Mouse (Mus musculus) heart, postnatal 36 days (tissue): Measurements from ENCODE around the gene Nfkbib. TPM values are rescaled to one million over a fixed set of nuclear protein-coding genes. Genes with fewer than 3 reads are reported as not detected.

Experiments
- DNase-seq, 2 experiments: peaks; one replicate each; pipeline ENCODE4 v3.0.0; 2021 to 2022
- intact Hi-C: fragments of 180-260 bp; cut with DNase I; formaldehyde crosslinking; loops from one replicate; pipeline ENCODE4 v1.15.1; 2025
- total RNA-seq, 2 experiments: library from RNA; stranded (reverse); gene quantifications; 2 replicates each; pipeline ENCODE4 v1.2.3; 2021

Gene Nfkbib
- total RNA-seq, 2 experiments from 2014 or later, result 25.4 to 27.0 TPM

DNA sequence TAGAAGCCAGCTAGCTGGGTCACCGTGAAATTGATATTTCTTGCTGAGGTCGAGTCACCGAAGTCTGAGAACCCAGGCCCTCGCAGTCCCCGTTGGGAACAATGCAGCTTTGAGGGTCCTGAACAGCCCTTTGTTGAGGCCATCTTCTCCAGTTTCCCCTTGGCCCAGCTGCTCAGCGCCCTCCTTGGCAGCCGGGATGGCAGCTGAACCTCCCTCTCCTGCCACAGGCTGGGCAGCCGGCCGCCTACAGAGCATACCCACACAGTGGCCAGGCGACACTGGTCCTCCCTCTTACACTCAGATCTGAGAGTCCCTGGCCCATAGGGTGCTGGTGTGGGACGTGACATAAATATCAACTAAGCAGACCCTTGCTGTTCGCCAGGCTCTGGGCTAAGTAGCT is 6.9 kb upstream of the Nfkbib start:
- no peak for DNase-seq
- intact Hi-C loops, result no loop called here

DNA sequence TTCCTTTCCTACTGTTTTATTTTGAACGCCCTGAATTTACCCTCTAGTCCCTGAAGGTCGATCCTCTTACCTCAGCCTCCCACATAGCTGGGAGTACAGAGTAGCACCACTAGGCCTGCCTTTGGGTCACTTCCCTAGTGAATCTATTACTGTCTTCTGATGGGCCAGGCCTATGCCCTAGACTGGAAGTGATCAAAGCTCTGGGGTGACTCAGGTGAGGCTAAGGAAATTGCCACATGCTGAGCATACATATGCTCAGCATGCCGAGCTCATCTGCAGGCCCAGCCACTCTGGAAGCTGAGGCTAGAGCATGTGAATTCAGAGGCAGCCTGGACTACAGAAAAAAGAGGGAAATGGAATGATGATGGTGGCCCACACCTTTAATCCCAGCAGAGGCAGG is 5.9 kb upstream of the Nfkbib start:
- intact Hi-C loops, result no loop called here
- no peak for DNase-seq

DNA sequence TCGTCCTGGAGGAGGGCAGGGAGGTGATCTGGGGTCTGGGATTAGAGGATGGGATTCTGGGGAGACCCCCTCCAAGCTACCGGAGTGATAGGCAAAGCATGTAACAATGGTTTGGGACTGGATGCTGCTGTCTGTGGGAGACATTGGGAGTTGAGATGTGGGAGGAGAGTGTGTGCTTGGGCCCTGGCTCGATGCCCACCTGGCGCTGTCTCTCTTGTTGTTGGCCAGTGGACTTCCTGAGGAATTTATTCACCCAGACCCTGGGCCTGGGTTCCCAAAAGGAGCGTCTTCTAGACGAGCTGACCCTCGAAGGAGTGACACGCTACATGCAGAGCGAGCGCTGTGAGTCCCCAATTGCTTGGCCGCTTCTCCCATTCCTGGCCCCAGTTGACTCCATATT is 4.6 kb upstream of the Nfkbib start:
- intact Hi-C loops, result no loop called here
- peak in 1 of 2 experiments; percentile 44 for DNase-seq

DNA sequence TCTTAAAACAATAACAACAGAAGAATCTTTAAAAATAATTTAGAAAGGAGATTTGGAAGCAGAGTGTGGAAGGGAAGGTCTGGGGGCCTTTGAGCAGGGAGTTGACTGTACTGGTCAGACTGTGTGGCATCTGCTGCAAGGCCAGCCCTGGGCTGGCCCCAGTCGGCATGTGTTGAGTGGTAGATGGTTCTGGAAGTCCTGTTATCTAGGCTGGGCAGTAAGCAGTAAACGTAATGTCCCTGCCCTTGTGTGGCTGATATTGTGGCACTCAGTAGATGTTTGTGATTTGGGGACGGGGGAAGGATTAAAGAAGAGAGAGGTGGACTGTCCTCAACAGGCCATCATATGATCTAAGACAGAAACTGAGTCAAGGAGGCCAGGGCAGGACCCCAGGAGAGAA is 3.0 kb upstream of the Nfkbib start:
- intact Hi-C loops, result no loop called here
- no peak for DNase-seq

DNA sequence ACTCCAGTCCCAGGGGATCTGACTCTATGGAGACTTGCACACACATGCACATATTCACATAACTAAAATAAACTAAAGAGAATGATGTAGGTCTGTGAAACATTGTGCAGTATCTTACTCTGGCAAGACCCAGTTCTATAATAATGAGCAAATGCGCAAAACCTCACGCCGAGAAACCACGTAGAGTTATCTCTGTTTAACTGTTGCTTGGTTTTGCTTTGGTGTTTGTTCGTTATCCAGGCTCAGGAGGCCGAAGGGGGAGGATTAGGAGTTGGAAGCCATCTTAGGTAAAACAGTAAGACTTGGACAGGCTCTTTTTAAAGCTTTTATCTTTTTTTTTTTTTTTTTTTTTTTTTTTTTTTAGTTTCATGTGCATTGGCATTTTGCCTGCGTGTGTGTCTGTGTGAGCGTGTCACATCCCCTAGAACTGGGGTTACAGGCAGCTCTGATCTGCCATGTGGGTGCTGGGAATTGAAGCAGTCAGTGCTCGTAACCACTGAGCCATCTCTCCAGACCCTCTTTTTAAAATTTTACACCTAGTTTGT is 2.2 kb upstream of the Nfkbib start:
- DNase-seq, result no peak
- intact Hi-C loops, result loop anchor here (10.0 kb wide), 2 partner anchors 405 to 465 kb away; partner anchors contain the start of genes Ggn, Kcnk6, Spred3 and Yif1b

DNA sequence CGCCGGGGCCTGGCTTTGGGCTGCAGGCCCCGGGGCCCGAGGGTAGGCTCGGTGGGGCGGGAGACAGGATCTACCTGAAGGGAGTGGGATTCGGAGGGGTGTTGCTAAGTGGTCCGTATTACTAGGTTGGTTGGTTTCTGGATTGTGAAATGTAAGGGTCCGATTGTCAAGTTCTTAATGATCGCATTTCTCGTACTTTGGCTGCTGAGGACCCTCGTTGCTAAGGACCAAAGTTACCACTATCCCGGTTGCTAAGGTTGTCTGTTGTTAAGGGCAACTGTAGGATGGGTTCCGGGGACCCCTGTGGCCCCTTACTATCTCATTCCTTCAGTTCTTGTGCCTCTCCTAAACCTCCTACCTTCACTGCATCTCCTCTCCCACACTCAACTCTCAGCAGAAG is 402 bp downstream of the Nfkbib start:
- intact Hi-C loops, result loop anchor here (10.0 kb wide), 2 partner anchors 408 to 468 kb away; partner anchors contain the start of genes Ggn, Kcnk6, Spred3 and Yif1b
- DNase-seq, result no peak

DNA sequence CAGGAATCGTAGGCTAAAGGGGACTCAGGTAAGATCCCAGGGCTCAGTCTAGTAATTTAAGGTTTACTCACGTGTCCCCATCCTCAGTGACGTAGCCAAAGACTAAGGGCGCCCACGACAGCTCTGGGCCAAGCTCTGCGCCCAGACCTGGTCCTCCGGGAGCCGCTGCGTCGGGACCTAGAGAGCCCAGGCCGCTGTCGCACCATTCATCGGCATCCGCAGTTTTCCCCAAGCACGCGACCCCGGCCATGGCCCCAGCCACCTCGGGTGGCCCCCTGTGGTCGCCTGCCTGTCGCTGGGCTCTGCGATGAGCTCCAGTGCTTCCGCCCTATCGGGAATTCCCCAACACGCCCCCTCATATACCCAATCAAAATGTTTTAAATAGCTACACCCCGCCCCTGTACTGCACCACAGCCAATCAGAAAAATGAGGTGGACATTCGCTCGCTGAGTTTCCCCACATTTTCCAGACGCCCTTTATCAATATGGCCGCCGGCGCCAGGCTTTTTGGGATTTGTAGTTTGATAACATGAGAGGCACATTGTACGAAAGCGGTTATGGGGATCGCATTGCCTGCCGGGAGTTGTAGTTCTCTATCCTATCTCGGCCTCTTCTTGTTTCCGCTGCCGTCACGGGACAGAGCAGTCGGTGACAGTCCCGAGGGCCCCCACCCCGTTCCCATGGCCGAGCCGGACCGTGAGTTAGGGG is 986 bp downstream of the Nfkbib start, which contains the start of gene Sirt2:
Gene Sirt2, plus strand, starts transcription at position 563 of the 707 bp plus-strand sequence.
- peak; percentile 93 to 94 for DNase-seq
- intact Hi-C loops, result loop anchor here (10.0 kb wide), 2 partner anchors 408 to 468 kb away; partner anchors contain the start of genes Ggn, Kcnk6, Spred3 and Yif1b

DNA sequence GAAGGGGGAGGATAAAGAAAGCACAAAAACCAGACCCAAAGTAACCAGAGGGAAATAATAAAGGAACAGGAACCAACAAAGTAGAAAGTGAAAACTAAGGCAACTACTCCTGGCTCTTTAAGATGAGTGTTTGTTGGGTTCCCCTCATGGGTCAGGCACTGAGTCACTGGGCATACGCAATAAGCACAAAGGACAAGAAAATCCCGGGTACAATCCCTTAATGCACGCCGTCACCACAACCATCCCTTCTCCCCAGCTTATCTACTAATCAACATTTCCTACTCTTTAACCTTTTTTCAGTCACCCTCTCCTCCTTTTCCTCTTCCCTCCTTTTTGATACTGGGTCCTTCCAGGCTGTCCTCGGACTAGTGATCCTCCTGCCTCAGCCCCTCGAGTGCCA is 2.1 kb downstream of the Nfkbib start:
- no peak for DNase-seq
- intact Hi-C loops, result loop anchor here (10.0 kb wide), 2 partner anchors 410 to 470 kb away; partner anchors contain the start of genes Ggn, Kcnk6, Spred3 and Yif1b

DNA sequence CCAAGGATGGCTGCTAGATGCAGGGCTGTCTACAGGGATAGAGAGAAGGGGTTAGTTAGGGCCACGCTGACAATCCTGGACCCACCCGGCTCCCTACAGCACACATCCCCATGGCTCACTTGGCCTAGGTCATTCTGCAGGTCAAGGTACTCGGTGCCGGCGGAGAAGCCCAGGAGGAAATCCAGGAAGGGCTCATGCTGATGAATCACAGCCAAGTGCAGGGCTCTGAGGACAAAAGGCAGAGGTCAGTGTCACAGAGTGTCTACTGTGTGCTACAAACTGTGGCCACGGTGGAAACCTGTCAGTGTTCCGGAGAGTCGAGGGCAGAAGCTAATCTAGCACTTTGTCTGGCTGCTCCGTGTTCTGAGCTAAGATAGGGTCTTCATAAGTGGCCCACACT is 5.4 kb downstream of the Nfkbib start:
- intact Hi-C loops, result loop anchor here (2.0 to 10.0 kb wide), 3 partner anchors 17 to 473 kb away; partner anchors contain the start of genes Ggn, Kcnk6, Spred3 and Yif1b
- no peak for DNase-seq

DNA sequence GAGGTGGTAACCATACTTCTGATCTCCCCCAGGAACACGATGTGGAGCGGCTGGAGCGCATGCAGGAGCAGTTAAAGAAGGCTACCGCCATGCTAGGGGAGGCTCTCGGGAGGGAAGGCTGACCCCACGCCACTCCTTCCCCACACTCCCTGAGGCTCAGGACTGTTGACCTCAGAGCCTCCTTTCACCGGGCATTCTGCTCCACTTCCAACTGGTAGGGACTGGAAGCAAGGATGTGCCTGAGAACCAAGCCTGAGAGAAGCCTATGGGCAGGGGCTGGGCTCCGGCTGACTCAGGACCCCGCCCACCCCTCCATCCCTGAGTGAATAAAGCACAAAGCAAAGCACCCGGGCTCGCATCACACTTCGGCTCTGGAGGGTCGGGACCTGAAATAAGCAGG is 8.7 kb downstream of the Nfkbib start:
- no peak for DNase-seq
- intact Hi-C loops, result no loop called here

DNA sequence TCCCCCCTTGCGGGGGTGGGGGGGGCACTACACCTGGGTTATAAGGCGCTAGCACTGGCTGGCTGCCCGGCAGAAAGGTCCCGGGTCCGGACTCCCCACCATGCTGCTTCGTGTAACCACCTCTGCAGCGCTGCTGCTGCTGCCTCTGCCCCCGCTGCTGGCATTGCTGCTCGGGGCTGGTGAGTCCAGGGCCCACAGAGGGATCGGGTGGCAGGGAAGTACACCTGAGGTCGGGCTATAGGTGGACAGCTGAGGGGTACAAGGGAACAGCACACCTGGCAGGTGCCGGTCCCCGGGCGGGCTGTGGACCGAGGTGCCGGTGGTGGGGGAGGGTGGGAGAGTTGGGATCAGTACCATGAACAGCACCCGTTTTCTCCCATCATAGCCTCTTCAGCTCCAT is 11.2 kb downstream of the Nfkbib start, which contains the start of gene Ccer2:
Gene Ccer2, plus strand, starts transcription at position 96 of the 400 bp plus-strand sequence.
- intact Hi-C loops, result no loop called here

DNA sequence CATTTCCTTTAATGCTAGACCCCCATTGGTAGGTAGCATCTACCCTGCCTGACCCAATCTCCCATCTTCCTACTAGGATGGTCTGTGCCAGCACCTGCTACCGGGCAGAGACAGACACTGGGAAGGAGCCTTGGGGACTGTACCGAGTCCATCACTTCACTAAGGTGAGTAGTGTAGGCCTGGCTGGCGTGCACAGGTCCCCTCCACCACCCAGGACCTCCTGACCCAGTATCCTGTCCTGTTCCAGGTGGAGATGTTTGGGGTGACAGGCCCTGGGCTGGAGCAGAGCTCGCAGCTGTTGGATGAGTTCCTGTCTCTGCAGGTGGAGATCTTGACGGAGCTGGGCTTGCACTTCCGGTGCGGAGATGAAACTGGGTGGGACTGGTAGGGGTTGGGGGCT is 17.4 kb downstream of the Nfkbib start:
- intact Hi-C loops, result loop anchor here (10.0 kb wide), 1 partner anchor 555 kb away; the partner anchor contains the start of gene Dpf1
- no peak for DNase-seq

More for the DNA sequence above, 11.2 kb downstream of the Nfkbib start, which contains the start of gene Ccer2:
- DNase-seq, result no peak

DNA sequence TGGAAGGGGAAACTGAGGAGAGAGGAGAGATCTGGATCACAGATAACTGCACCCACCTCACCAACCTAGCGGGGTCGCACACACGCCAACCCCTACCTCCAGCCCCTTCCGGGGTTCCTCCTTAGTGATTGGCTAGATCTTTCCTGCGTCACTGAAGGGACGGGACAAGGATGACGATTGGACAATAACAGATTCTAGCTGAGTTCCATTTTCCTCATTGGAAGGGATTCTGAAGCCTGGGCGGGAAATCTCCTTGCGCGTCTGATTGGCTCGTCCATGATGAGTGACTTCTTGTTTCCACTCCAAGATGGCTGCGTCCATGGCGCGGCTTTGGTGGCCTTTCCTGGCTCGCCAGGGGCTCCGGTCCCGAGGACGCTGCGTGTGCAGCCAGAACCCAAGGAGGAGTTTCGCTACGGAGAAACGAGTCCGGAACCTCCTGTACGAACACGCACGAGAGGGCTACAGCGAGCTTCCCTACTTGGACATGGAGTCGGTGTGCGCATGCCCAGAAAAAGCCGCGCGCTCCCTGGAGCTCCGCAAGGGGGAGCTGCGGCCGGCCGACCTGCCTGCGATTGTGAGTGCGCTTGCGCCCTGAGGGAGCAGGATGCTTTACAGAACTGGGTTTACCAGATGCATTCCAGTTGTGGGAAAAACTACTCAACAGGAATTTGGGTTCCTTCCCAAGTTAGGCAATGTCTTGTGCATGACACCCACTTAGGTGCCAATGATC is 25.4 kb downstream of the Nfkbib start, which contains the start of the genes Mrps12 and Sars2:
Gene Mrps12, minus strand, starts transcription at position 112 of the 730 bp plus-strand sequence.
Gene Sars2, plus strand, starts transcription at position 284 of the 730 bp plus-strand sequence.
- intact Hi-C loops, result loop anchor here (1.0 to 10.0 kb wide), 2 partner anchors 125 to 563 kb away; partner anchors contain the start of gene Dpf1
- DNase-seq, result peak; percentile 95 to 99

DNA sequence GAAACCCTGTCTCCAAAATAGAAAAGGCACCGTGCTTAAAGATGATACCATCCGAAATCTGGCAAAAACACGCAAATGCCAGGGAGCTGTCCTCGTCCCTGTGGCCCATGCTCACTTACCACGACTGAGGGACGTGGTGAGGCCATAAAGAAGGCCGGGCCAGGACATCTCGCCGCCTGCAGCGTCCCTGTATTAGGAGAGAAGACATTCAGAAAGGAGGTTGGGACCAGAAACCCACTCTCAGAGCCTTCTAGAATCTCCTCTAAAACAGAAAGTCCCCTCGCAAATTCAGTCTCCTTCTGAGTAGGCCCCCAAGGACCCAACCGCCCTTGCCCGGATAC is 26.0 kb downstream of the Nfkbib start:
- DNase-seq, result no peak
- intact Hi-C loops, result loop anchor here (10.0 kb wide), 1 partner anchor 563 kb away; the partner anchor contains the start of gene Dpf1

DNA sequence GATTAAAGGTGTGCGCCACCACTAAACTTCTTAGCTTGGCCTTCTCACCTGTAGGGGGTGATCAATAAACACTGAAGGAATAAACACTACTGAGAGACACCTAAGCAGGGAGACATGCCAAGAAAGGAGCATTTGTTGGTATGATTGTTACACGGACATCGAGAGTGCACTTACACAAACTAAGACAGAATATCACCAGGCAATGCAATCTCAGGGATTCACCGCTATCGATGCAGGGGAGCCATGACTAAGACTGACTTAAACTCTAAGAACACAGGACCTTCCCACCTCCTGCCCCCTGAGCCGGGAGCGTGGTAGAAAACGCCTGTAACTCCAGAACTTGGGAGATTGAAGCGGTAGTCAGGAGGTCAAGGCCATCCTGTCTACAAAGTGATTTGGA is 26.4 kb downstream of the Nfkbib start:
- intact Hi-C loops, result loop anchor here (10.0 kb wide), 1 partner anchor 564 kb away; the partner anchor contains the start of gene Dpf1
- DNase-seq, result no peak

DNA sequence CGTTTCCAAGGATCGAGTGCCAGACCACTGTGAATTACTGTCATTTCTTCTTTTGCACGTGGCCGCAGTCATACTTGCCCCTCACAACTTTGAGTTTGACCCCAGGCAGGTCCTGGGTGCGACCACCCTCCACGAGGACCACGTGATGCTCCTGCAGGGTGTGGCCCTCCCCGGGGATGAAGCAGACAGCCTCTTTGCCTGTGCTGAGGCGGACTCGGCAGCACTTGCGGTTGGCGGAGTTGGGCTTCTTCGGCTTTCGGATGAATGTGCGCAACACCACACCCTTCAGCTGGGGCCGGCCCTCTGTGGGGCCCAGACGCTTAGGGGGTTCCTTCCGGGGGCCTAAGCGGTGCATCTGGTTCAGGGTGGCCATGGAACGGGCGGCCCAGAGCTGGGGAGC is 27.5 kb downstream of the Nfkbib start:
- no peak for DNase-seq
- intact Hi-C loops, result loop anchor here (10.0 kb wide), 1 partner anchor 565 kb away; the partner anchor contains the start of gene Dpf1

DNA sequence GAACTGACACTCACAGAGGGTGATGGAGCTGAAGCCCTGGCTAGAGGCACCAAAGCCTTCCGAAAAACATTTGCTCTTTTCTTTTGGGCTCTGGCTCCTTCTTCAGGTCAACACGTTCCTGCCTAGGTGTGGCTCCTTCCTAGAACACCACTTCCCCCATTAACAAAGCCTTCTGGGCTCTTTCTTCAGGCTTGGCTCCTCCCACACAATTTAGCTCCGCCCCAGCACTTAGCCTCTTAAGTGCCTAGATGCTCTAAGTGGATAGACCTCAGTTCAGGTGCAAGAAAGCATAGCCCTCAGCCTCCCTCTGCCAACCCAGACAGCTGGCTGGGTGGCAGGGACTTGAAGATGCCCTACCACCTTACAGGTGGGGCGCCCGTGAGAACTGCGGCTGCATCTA is 31.6 kb downstream of the Nfkbib start:
- intact Hi-C loops, result no loop called here
- no peak for DNase-seq

DNA sequence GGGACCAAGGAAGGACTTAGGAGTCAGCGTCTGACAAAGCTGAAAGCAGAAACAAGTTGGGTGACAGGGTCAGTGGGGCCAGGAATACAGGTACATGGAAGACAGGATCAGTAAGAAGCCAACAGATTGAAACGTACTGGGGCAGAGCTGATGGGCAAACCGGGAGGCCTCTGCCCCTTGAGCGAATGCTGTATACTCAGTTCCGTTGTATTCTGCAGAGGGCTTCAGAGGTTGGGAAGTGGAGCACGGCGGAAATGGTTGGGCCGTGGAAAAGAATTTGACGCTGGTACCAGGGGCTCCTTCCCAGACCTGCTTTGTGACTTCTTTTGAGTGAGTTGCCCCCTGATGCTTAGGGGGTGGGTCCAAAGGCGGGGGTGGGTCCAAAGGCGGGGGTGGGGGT is 34.1 kb downstream of the Nfkbib start:
- DNase-seq, result no peak
- intact Hi-C loops, result no loop called here

DNA sequence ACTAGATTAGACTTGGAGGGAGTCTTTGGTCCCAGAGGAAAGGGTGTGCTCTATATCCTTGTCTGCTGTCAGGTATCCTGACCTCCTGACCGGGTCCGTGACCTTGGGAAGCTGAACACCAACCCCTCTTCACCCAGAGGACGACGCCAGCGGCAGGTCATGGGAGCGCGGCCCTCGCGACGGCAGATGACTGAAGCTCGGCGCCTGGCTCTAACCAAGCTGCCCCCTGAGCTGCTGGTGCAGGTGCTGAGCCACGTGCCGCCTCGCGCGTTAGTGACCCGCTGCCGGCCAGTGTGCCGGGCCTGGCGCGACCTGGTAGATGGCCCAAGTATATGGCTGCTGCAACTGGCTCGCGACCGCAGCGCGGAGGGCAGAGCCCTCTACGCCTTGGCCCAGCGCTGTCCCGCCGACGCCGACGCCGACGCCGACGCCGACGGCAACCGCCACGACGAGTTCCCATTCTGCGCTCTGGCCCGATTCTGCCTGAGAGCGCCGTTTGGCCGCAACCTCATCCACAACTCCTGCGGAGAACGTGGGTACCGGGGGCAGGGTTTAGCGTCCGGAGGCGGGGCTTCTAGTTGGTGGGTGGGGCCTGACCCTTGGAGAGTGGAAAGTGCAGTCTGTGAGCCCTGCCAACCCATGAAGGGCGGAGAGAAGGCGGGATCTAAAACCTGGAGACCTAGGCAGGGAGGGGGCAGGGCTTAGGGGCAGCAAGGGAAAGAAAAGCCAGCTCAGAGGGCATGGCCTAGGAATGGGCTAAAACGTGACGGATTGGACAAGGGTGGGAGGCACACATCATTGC is 34.8 kb downstream of the Nfkbib start:
- peak; percentile 63 to 70 for DNase-seq
- intact Hi-C loops, result no loop called here
